Mouse (Mus musculus): ENCODE data around the gene Guca2b. TPM values are rescaled to one million over a fixed set of nuclear protein-coding genes. Genes with fewer than 3 reads are reported as not detected.

The Guca2b gene
- total and polyA plus RNA-seq, 3 experiments: not detected

DNA sequence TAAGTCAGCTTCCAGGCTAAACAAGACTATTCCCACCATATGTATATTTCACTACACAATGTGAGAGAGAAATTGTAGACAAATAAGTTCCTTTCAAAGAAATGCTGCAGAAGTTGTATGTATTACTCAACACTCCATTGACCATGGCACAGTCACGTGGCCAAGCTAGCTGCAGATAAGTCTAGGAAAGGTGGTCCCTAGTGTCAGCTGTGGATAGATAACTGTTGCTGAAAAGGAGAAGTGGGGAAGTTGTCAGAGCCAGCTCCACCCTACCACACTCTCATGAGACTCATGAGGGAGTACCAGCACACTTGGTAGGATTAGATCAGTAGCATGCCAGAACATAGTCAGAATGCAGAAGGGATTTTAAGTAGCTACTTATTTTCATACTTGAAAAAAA lies 49.3 kb downstream of the Guca2b start (continued):
- TF ChIP-seq CHD2 (IDR thresholded peaks at IDR 0.05; ENCODE audit: low read length) (no peak), ZC3H11A (IDR thresholded peaks at IDR 0.05; ENCODE audit: low read depth, low read length) (no peak), MAFK (IDR thresholded peaks at IDR 0.05; ENCODE audit: borderline replicate concordance, low read depth, low read length) (no peak), BHLHE40 (IDR thresholded peaks at IDR 0.05; ENCODE audit: borderline replicate concordance, low read depth, low read length) (peak; percentile 94), GABPA (IDR thresholded peaks at IDR 0.05; ENCODE audit: low read depth, low read length) (no peak), MYB (IDR thresholded peaks at IDR 0.05; ENCODE audit: low read depth, low read length) (no peak), MYC (IDR thresholded peaks at IDR 0.05; ENCODE audit: low read depth, low read length) (peak; percentile 89), TAL1 (IDR thresholded peaks at IDR 0.05; ENCODE audit: low read length) (peak; percentile 83), ZKSCAN1 (IDR thresholded peaks at IDR 0.05; ENCODE audit: low read depth, low read length) (no peak), ZNF384 (IDR thresholded peaks at IDR 0.05; ENCODE audit: low read depth, low read length) (no peak), MXI1 (IDR thresholded peaks at IDR 0.05; ENCODE audit: low read depth, low read length) (peak; percentile 88), ETS1 (IDR thresholded peaks at IDR 0.05; ENCODE audit: low read depth, low read length) (peak; percentile 100), TBP (IDR thresholded peaks at IDR 0.05; ENCODE audit: low read depth, low read length) (peak; percentile 76; the same call in 1 of the 2 replicates), POLR2AphosphoS2 (IDR thresholded peaks at IDR 0.05; ENCODE audit: low read length) (no peak), POLR2AphosphoS5 (IDR thresholded peaks at IDR 0.05; ENCODE audit: borderline replicate concordance, low read depth, low read length) (no peak), SMC3 (IDR thresholded peaks at IDR 0.05; ENCODE audit: low read depth, low read length) (no peak), RAD21 (IDR thresholded peaks at IDR 0.05; ENCODE audit: low read depth, low read length) (no peak), RCOR1 (IDR thresholded peaks at IDR 0.05; ENCODE audit: low read depth, low read length) (peak; percentile 48; the same call in 1 of the 2 replicates)

Other genes with a start within 250 kb of the Guca2b start
- gene Ccdc30, start 243.4 kb downstream of the Guca2b start, total RNA-seq (2012; rRNA removed): not detected in 2 replicates
- not detected for gene Ccdc30, start 243.4 kb downstream of the Guca2b start, polyA plus RNA-seq (2012; ENCODE audit: insufficient read depth in 1 of 2, insufficient read length in 2 of 2, low read depth in 1 of 2, low replicate concordance in 2 of 2, missing spikeins in 1 of 2)
- gene Ppcs, start 236.5 kb downstream of the Guca2b start, total RNA-seq (2012; rRNA removed): 7.6 and 8.4 TPM in 2 replicates
- 1 to 10 TPM in 1 of 2 experiments, not detected in 1; 7.4 TPM for gene Ppcs, start 236.5 kb downstream of the Guca2b start, polyA plus RNA-seq (2012; ENCODE audit: insufficient read depth in 1 of 2, insufficient read length in 2 of 2, low read depth in 1 of 2, low replicate concordance in 2 of 2, missing spikeins in 1 of 2)
- gene Zmynd12, start 236.1 kb downstream of the Guca2b start, total RNA-seq (2012; rRNA removed): not detected in 2 replicates
- gene Zmynd12, start 236.1 kb downstream of the Guca2b start, polyA plus RNA-seq (2012; ENCODE audit: insufficient read depth in 1 of 2, insufficient read length in 2 of 2, low read depth in 1 of 2, low replicate concordance in 2 of 2, missing spikeins in 1 of 2): under 1 TPM in 1 of 2 experiments, not detected in 1; 0.04 TPM
- not detected in 2 replicates for gene Rimkla, start 166.3 kb downstream of the Guca2b start, total RNA-seq (2012; rRNA removed)
- not detected for gene Rimkla, start 166.3 kb downstream of the Guca2b start, polyA plus RNA-seq (2012; ENCODE audit: insufficient read depth in 1 of 2, insufficient read length in 2 of 2, low read depth in 1 of 2, low replicate concordance in 2 of 2, missing spikeins in 1 of 2)
- 11.0 and 11.7 TPM in 2 replicates for gene Foxj3, start 122.0 kb downstream of the Guca2b start, total RNA-seq (2012; rRNA removed)
- gene Foxj3, start 122.0 kb downstream of the Guca2b start, polyA plus RNA-seq (2012; ENCODE audit: insufficient read depth in 1 of 2, insufficient read length in 2 of 2, low read depth in 1 of 2, low replicate concordance in 2 of 2, missing spikeins in 1 of 2): 10 to 100 TPM in 1 of 2 experiments, not detected in 1; 27.0 TPM
- 1.2 and 1.5 TPM in 2 replicates for gene Frg2f1, start 119.4 kb downstream of the Guca2b start, total RNA-seq (2012; rRNA removed)
- 1 to 10 TPM in 1 of 2 experiments, not detected in 1; 2.0 TPM for gene Frg2f1, start 119.4 kb downstream of the Guca2b start, polyA plus RNA-seq (2012; ENCODE audit: insufficient read depth in 1 of 2, insufficient read length in 2 of 2, low read depth in 1 of 2, low replicate concordance in 2 of 2, missing spikeins in 1 of 2)
- gene Guca2a, start 21.2 kb downstream of the Guca2b start, total RNA-seq (2012; rRNA removed): not detected in 2 replicates
- not detected for gene Guca2a, start 21.2 kb downstream of the Guca2b start, polyA plus RNA-seq (2012; ENCODE audit: insufficient read depth in 1 of 2, insufficient read length in 2 of 2, low read depth in 1 of 2, low replicate concordance in 2 of 2, missing spikeins in 1 of 2)
- not detected in 2 replicates for gene Hivep3, start 74.8 kb upstream of the Guca2b start, total RNA-seq (2012; rRNA removed)
- not detected for gene Hivep3, start 74.8 kb upstream of the Guca2b start, polyA plus RNA-seq (2012; ENCODE audit: insufficient read depth in 1 of 2, insufficient read length in 2 of 2, low read depth in 1 of 2, low replicate concordance in 2 of 2, missing spikeins in 1 of 2)